Mouse (Mus musculus) forebrain, postnatal 0 days (tissue): ENCODE measurements at regions not wholly inside any gene's neighbourhood (a gene's known extent, or its start where the extent isn't known, plus 50 kb on each side); places are given as distances from the start of the nearest gene placed in this dataset.

Experiments used
- ATAC-seq: fragments of 200-750 bp; cut with Nextera tagmentation; 2 replicates; pipeline ENCODE4 v1.8.0; 2017; ENCODE audit warnings: mild to moderate bottlenecking, moderate library complexity
- DNase-seq: peaks from one replicate; pipeline ENCODE4 v3.0.0-alpha.2; 2015
- H3K27ac ChIP-seq: fragments of 300-500 bp; sonication (generic); 2 replicates; pipeline ENCODE4 v1.5.1; 2014; ENCODE audit warnings: low read depth, mild to moderate bottlenecking, antibody characterized with exemption, low read length, moderate library complexity, mixed read lengths
- H3K27me3 ChIP-seq: fragments of 300-500 bp; sonication (generic); 2 replicates; pipeline ENCODE4 v1.6.1; 2014; ENCODE audit warnings: mild to moderate bottlenecking, low read length, mixed read lengths; ENCODE audit not compliant: insufficient read depth
- H3K36me3 ChIP-seq: fragments of 300-500 bp; sonication (generic); 2 replicates; pipeline ENCODE4 v1.6.1; 2014; ENCODE audit warnings: mild to moderate bottlenecking, moderate library complexity; ENCODE audit not compliant: insufficient read depth
- H3K4me1 ChIP-seq: fragments of 300-500 bp; sonication (generic); 2 replicates; pipeline ENCODE4 v1.6.1; 2014; ENCODE audit warnings: antibody characterized with exemption; ENCODE audit not compliant: insufficient read depth
- H3K4me2 ChIP-seq: fragments of 300-500 bp; sonication (generic); 2 replicates; pipeline ENCODE4 v1.6.1; 2014; ENCODE audit warnings: low read depth, mild to moderate bottlenecking, moderate library complexity
- H3K4me3 ChIP-seq: fragments of 300-500 bp; sonication (generic); 2 replicates; pipeline ENCODE4 v1.5.1; 2014; ENCODE audit warnings: low read depth, low read length, mixed read lengths
- H3K9ac ChIP-seq: fragments of 300-500 bp; sonication (generic); 2 replicates; pipeline ENCODE4 v1.6.1; 2014; ENCODE audit warnings: mild to moderate bottlenecking
- H3K9me3 ChIP-seq: fragments of 300-500 bp; sonication (generic); 2 replicates; pipeline ENCODE4 v1.6.1; 2016; ENCODE audit warnings: low read length
- CTCF ChIP-seq: sonication (generic); IDR thresholded peaks from 2 replicates; pipeline ENCODE4 v1.5.1; 2016; ENCODE audit warnings: antibody characterized with exemption, control low read depth, low read depth
- WGBS: fragments of 180-500 bp; shearing (Covaris S2); extraction: QIAGEN DNeasy Blood & Tissue Kit; methylation state at CpG from one replicate; pipeline ENCODE4 v1.1.7; 2014; 5-methylcytosine and 5-hydroxymethylcytosine counted together

GRCm38 (mm10) chr2:17939183-17939856 is 57.4 kb downstream of the H2al2a start:
- TF ChIP-seq CTCF: no peak
- Histone ChIP-seq H3K27ac (no peak overlapping the region), H3K4me2 (no peak overlapping the region), H3K27me3 (no peaks in the 10 kb centered on the region), H3K4me3 (no peak overlapping the region), H3K9me3 (no peaks in the 10 kb centered on the region), H3K36me3 (no peaks in the 10 kb centered on the region), H3K9ac (no peak overlapping the region), H3K4me1 (peaks cover 4% of the 10 kb centered on the region; the same call in 1 of the 2 replicates)
- 35% methylated on average over 4 of the region's 4 CpGs for WGBS
- ATAC-seq: peak; percentile 19; the same call in 1 of the 2 replicates
- no peak for DNase-seq

GRCm38 (mm10) chr2:17936527-17937139 is 60.1 kb downstream of the H2al2a start:
- TF ChIP-seq CTCF: no peak
- WGBS: 68% methylated on average over 4 of the region's 4 CpGs
- no peak for ATAC-seq

GRCm38 (mm10) chr2:17935916-17936315 is 60.8 kb downstream of the H2al2a start:
- ATAC-seq (no peak), DNase-seq (no peak)
- Histone ChIP-seq H3K27me3 (no peaks in the 10 kb centered on the region), H3K4me1 (peaks cover 7% of the 10 kb centered on the region; the same call in 1 of the 2 replicates), H3K4me3 (no peak overlapping the region), H3K9ac (no peak overlapping the region), H3K4me2 (no peak overlapping the region), H3K27ac (no peak overlapping the region), H3K9me3 (no peaks in the 10 kb centered on the region), H3K36me3 (no peaks in the 10 kb centered on the region)
- no peak for TF ChIP-seq CTCF
- WGBS: 90% methylated on average over 12 of the region's 12 CpGs

More at GRCm38 (mm10) chr2:17936527-17937139, 60.1 kb downstream of the H2al2a start:
- Histone ChIP-seq H3K9ac (no peak overlapping the region), H3K36me3 (no peaks in the 10 kb centered on the region), H3K4me1 (peaks cover 7% of the 10 kb centered on the region; the same call in 1 of the 2 replicates), H3K4me3 (no peak overlapping the region), H3K9me3 (no peaks in the 10 kb centered on the region), H3K27ac (no peak overlapping the region), H3K4me2 (no peak overlapping the region), H3K27me3 (no peaks in the 10 kb centered on the region)
- DNase-seq: no peak

- no peak overlapping the region for H3K4me3 ChIP-seq
- WGBS: 96% methylated on average over 6 of the region's 6 CpGs
- ATAC-seq (no peak), DNase-seq (no peak)
- no peaks in the 10 kb centered on the region for H3K27me3 ChIP-seq
- H3K36me3 ChIP-seq: no peaks in the 10 kb centered on the region
- no peak for TF ChIP-seq CTCF
- no peaks in the 10 kb centered on the region for H3K9me3 ChIP-seq
- H3K4me2 ChIP-seq: no peak overlapping the region
- no peak overlapping the region for H3K9ac ChIP-seq
- H3K4me1 ChIP-seq: peaks cover 7% of the 10 kb centered on the region; the same call in 1 of the 2 replicates
- no peak overlapping the region for H3K27ac ChIP-seq
Measured at GRCm38 (mm10) chr2:17935466-17935865, 61.3 kb downstream of the H2al2a start.

- 92% methylated on average over 10 of the region's 10 CpGs for WGBS
- Histone ChIP-seq H3K27me3 (no peaks in the 10 kb centered on the region), H3K4me3 (no peak overlapping the region), H3K4me1 (peaks cover 7% of the 10 kb centered on the region; the same call in 1 of the 2 replicates), H3K4me2 (no peak overlapping the region), H3K36me3 (no peaks in the 10 kb centered on the region), H3K9me3 (no peaks in the 10 kb centered on the region), H3K9ac (no peak overlapping the region), H3K27ac (no peak overlapping the region)
- no peak for TF ChIP-seq CTCF
- ATAC-seq (no peak), DNase-seq (no peak)
Measured at GRCm38 (mm10) chr2:17934610-17935009, 62.1 kb downstream of the H2al2a start.

GRCm38 (mm10) chr2:17932932-17933790 is 63.6 kb downstream of the H2al2a start:
- WGBS: 8% methylated on average over 15 of the region's 15 CpGs
- Histone ChIP-seq H3K9ac (peak overlapping the region; percentile 39), H3K4me2 (peak overlapping the region; percentile 53), H3K4me3 (peak overlapping the region; percentile 26), H3K27me3 (no peaks in the 10 kb centered on the region), H3K27ac (no peak overlapping the region), H3K36me3 (no peaks in the 10 kb centered on the region), H3K4me1 (0 out of 2 replicates have a peak, but pooled peaks cover 3% of the 10 kb centered on the region), H3K9me3 (no peaks in the 10 kb centered on the region)
- DNase-seq: no peak
- ATAC-seq: peak; percentile 45; the same call in 1 of the 2 replicates
- no peak for TF ChIP-seq CTCF
